Mouse (Mus musculus): Measurements from ENCODE around the gene Gm21294. TPM values are rescaled to one million over a fixed set of nuclear protein-coding genes. Genes with fewer than 3 reads are reported as not detected.
"Not testable (repeated sequence)": the region's sequence is repeated elsewhere in the genome, so short reads cannot be mapped to it uniquely, and the experiment has no call there.

Gm21294 gene
- polyA plus RNA-seq (2011; ENCODE audit: insufficient read depth, insufficient read length, low replicate concordance, missing spikeins), result not detected in 2 replicates

DNA sequence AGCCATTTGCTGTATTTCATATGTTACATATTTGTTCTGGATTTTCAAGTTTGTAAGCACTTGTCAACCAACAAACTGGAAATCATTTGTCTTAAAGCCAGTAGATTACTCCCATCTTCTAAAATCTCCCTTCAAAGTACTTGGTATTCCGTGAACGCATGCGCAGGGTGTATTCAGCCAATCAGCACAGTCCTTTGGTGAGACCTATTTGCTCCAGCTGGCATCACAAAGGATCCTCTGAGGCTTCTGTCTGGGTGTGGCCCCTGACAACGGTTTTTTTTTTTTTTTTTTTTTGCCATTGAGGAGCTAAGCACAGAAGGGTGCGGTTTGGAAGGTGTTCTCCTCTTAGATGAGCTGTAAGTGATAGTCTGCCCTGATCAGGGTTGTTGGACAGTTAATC is at the start of gene Gm21294:
TSS of gene Gm21294 (plus strand) at position 301 of the 400 bp plus-strand sequence.
- not testable (repeated sequence) for H3K27ac ChIP-seq (ENCODE audit: control insufficient read depth, insufficient read depth, low read depth, low read length, poor library complexity); H3K4me1 ChIP-seq (ENCODE audit: control insufficient read depth, insufficient read depth, low read length); H3K4me3 ChIP-seq (replicated peaks; ENCODE audit: control insufficient read depth, low read depth, low read length)
- WGBS, result 100% methylated on average over 3 of the region's 5 CpGs

GRCm38 (mm10) chrY:89126246-89126645 is 73.6 kb downstream of the Gm21294 start:
- WGBS, result 85% methylated on average over 6 of the region's 21 CpGs
- not testable (repeated sequence) for H3K4me1 ChIP-seq (ENCODE audit: control insufficient read depth, insufficient read depth, low read length); H3K27ac ChIP-seq (ENCODE audit: control insufficient read depth, insufficient read depth, low read depth, low read length, poor library complexity); H3K4me3 ChIP-seq (replicated peaks; ENCODE audit: control insufficient read depth, low read depth, low read length)
